Mouse (Mus musculus) CD4-positive, CD25-positive, alpha-beta regulatory T cell, adult 2 months (primary cell): ENCODE results near the gene Spag5.

ENCODE experiments used
- DNase-seq: peaks from one replicate; pipeline ENCODE4 v3.0.0-alpha.2; 2012; ENCODE audit warnings: low read depth, low spot score

Gene Spag5

GRCm38 (mm10) chr11:78301357-78302084 is at the start of gene Spag5:
TSS of gene Spag5 (plus strand) at chr11:78301529.
- peak; percentile 95 for DNase-seq

- no peak for DNase-seq
These were observed 44.7 kb upstream of the Spag5 start for GRCm38 (mm10) chr11:78256618-78257017.

GRCm38 (mm10) chr11:78260489-78261258 is 40.7 kb upstream of the Spag5 start:
- peak; percentile 11 for DNase-seq

- peak; percentile 98 for DNase-seq
These were observed 39.7 kb upstream of the Spag5 start, which contains the start of gene 2610507B11Rik for GRCm38 (mm10) chr11:78261380-78262352. TSS of gene 2610507B11Rik (plus strand) at chr11:78261752.

- peak; percentile 74 for DNase-seq
These were observed 38.8 kb upstream of the Spag5 start for GRCm38 (mm10) chr11:78262550-78262949.

- no peak for DNase-seq
These were observed 35.8 kb upstream of the Spag5 start for GRCm38 (mm10) chr11:78265571-78265970.

- DNase-seq: no peak
These were observed 29.3 kb upstream of the Spag5 start for GRCm38 (mm10) chr11:78271986-78272385.

- DNase-seq: no peak
These were observed 25.7 kb upstream of the Spag5 start for GRCm38 (mm10) chr11:78275596-78275995.

- DNase-seq: peak; percentile 52
These were observed 25.2 kb upstream of the Spag5 start for GRCm38 (mm10) chr11:78276169-78276568.

GRCm38 (mm10) chr11:78278853-78279252 is 22.5 kb upstream of the Spag5 start:
- DNase-seq: no peak

- DNase-seq: no peak
These were observed 21.7 kb upstream of the Spag5 start for GRCm38 (mm10) chr11:78279586-78279985.

GRCm38 (mm10) chr11:78289146-78289763 is 12.1 kb upstream of the Spag5 start:
- DNase-seq: no peak

- no peak for DNase-seq
These were observed 10.7 kb upstream of the Spag5 start, which contains the start of gene BC030499 for GRCm38 (mm10) chr11:78290654-78291053. TSS of gene BC030499 (plus strand) at chr11:78290841.

- no peak for DNase-seq
These were observed 6.7 kb upstream of the Spag5 start for GRCm38 (mm10) chr11:78294585-78294984.

- no peak for DNase-seq
These were observed 412 bp upstream of the Spag5 start for GRCm38 (mm10) chr11:78300917-78301316.

- DNase-seq: no peak
These were observed 3.9 kb downstream of the Spag5 start for GRCm38 (mm10) chr11:78305272-78305671.

GRCm38 (mm10) chr11:78310861-78311511 is 9.7 kb downstream of the Spag5 start:
- DNase-seq: no peak

GRCm38 (mm10) chr11:78313662-78314061 is 12.3 kb downstream of the Spag5 start:
- no peak for DNase-seq

GRCm38 (mm10) chr11:78318411-78318810 is 17.1 kb downstream of the Spag5 start:
- DNase-seq: no peak

- no peak for DNase-seq
These were observed 20.9 kb downstream of the Spag5 start for GRCm38 (mm10) chr11:78322076-78322831.
